Mouse (Mus musculus) heart, embryonic 12.5 days (tissue): ENCODE results near the gene Gm20498. TPM values are rescaled to one million over a fixed set of nuclear protein-coding genes. Genes with fewer than 3 reads are reported as not detected.
"Not testable (repeated sequence)": the region's sequence is repeated elsewhere in the genome, so short reads cannot be mapped to it uniquely, and the experiment has no call there.

Experiments used
- ATAC-seq: fragments of 200-750 bp; cut with Nextera tagmentation; 2 replicates; pipeline ENCODE4 v1.8.0; 2017; ENCODE audit warnings: moderate TSS enrichment, moderate library complexity; ENCODE audit not compliant: insufficient number of reproducible peaks, low FRiP score
- H3K27ac ChIP-seq: fragments of 300-500 bp; sonication (generic); 2 replicates; pipeline ENCODE4 v1.5.1; 2016; ENCODE audit warnings: mild to moderate bottlenecking, moderate library complexity; ENCODE audit not compliant: poor library complexity, severe bottlenecking
- H3K27me3 ChIP-seq: fragments of 300-500 bp; sonication (generic); replicated peaks from 2 replicates; pipeline ENCODE4 v1.6.1; 2016; ENCODE audit warnings: mild to moderate bottlenecking, moderate library complexity
- H3K36me3 ChIP-seq: fragments of 300-500 bp; sonication (generic); 2 replicates; pipeline ENCODE4 v1.6.1; 2016; ENCODE audit warnings: mild to moderate bottlenecking, moderate library complexity
- H3K4me1 ChIP-seq: fragments of 300-500 bp; sonication (generic); replicated peaks from 2 replicates; pipeline ENCODE4 v1.6.1; 2016; ENCODE audit warnings: mild to moderate bottlenecking
- H3K4me2 ChIP-seq: fragments of 300-500 bp; sonication (generic); 2 replicates; pipeline ENCODE4 v1.6.1; 2016; ENCODE audit warnings: mild to moderate bottlenecking, moderate library complexity
- H3K4me3 ChIP-seq: fragments of 300-500 bp; sonication (generic); 2 replicates; pipeline ENCODE4 v1.5.1; 2016; ENCODE audit warnings: mild to moderate bottlenecking
- H3K9ac ChIP-seq: fragments of 300-500 bp; sonication (generic); 2 replicates; pipeline ENCODE4 v1.6.1; 2016; ENCODE audit warnings: mild to moderate bottlenecking, moderate library complexity
- H3K9me3 ChIP-seq: fragments of 300-500 bp; sonication (generic); replicated peaks from 2 replicates; pipeline ENCODE4 v1.6.1; 2016; ENCODE audit warnings: mild to moderate bottlenecking, moderate library complexity
- WGBS: fragments of 180-500 bp; shearing (Covaris S2); methylation state at CpG from one replicate; pipeline ENCODE4 v1.1.7; 2016; 5-methylcytosine and 5-hydroxymethylcytosine counted together
- polyA plus RNA-seq: library from polyadenylated mRNA; unstranded; fragments of >200 nt; fragmentation: Nextera tagmentation; extraction: Ambion mirVana; gene quantifications from 2 replicates; pipeline ENCODE4 v1.2.1, GENCODE M21; 2016

Gene Gm20498
- polyA plus RNA-seq, 1 experiment from 2014 or later, result 34.7 TPM

- Histone ChIP-seq H3K4me1 (no peaks in the 10 kb centered on the region), H3K9me3 (no peaks in the 10 kb centered on the region), H3K9ac (peak within 1 kb of the TSS; percentile 77), H3K27me3 (no peaks in the 10 kb centered on the region), H3K36me3 (no peaks in the 10 kb centered on the region), H3K4me2 (peak within 1 kb of the TSS; percentile 73), H3K4me3 (peak within 1 kb of the TSS; percentile 75), H3K27ac (peak within 1 kb of the TSS; percentile 92)
- under 1% methylated on average over 31 of the region's 31 CpGs for WGBS
- ATAC-seq, result peak; percentile 96
These were observed 47.9 kb downstream of the Gm20498 start, which contains the start of gene Cox16 for GRCm38 (mm10) chr12:81484727-81485191. Gene Cox16 (minus strand): TSS chr12:81485127.

GRCm38 (mm10) chr12:81484212-81484611, 48.5 kb downstream of the Gm20498 start:
- Histone ChIP-seq H3K9ac (no peak overlapping the region), H3K4me2 (peak overlapping the region; percentile 73), H3K36me3 (no peaks in the 10 kb centered on the region), H3K27me3 (no peaks in the 10 kb centered on the region), H3K4me3 (peak overlapping the region; percentile 75), H3K9me3 (no peaks in the 10 kb centered on the region), H3K4me1 (no peaks in the 10 kb centered on the region), H3K27ac (peak overlapping the region; percentile 92; the same call in 1 of the 2 replicates)
- ATAC-seq, result no peak
- WGBS, result 1% methylated on average over 7 of the region's 7 CpGs

DNA sequence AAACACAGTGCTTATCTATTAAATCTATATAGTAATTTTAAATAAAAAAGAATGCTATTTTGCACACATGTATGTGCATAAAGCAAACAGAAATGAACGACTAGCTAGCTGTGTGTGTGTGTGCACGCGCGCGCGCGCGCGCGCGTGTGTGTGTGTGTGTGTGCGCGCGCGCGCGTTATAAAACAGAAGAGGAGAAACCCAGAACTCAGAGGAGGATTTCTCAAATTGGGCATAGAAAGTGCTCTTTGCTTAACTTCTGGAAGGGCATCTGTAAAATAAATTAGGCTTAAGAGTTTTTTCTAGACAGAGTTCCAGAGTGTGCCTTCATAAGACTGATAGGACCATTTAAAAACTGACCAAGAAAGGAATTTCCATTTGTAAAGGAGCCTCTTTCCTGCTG, 49.0 kb downstream of the Gm20498 start:
- ATAC-seq, result no peak
- peak overlapping the region; percentile 36; the same call in 1 of the 2 replicates for H3K9ac ChIP-seq
- no peak overlapping the region for H3K27ac ChIP-seq
- 34% methylated on average over 17 of the region's 17 CpGs for WGBS
- H3K36me3 ChIP-seq, result no peaks in the 10 kb centered on the region
- no peaks in the 10 kb centered on the region for H3K9me3 ChIP-seq
- H3K4me3 ChIP-seq, result peak overlapping the region; percentile 46
- no peaks in the 10 kb centered on the region for H3K4me1 ChIP-seq
- H3K4me2 ChIP-seq, result peak overlapping the region; percentile 73
- H3K27me3 ChIP-seq, result no peaks in the 10 kb centered on the region

- H3K9ac ChIP-seq, H3K4me2 ChIP-seq, H3K4me3 ChIP-seq, H3K27me3 ChIP-seq, H3K4me1 ChIP-seq, ATAC-seq, H3K27ac ChIP-seq: not testable (repeated sequence)
- peaks cover 13% of the 10 kb centered on the region; the same call in 1 of the 2 replicates for H3K36me3 ChIP-seq
- WGBS, result 90% methylated on average over 7 of the region's 7 CpGs
- H3K9me3 ChIP-seq, result peaks cover 20% of the 10 kb centered on the region
These were observed 73.7 kb downstream of the Gm20498 start for GRCm38 (mm10) chr12:81459051-81459450.

DNA sequence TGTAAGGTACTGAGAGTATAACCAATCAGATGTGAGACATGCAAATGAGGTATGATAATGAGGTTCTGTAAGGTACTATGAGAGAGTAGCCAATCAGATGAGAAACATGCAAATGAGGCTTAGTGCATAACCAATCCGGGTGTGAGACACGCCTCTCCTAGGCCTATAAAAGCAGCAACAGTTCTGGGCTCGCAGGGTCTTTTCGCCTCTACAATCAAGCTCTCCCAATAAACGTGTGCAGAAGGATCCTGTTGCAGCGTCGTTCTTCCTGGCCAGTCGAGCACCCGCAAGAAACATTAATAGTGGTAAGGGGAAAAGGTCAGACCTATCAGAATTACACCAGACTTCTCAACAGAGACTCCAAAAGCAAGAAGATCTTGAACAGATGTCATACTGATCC, 93.7 kb downstream of the Gm20498 start:
- not testable (repeated sequence) for H3K4me3 ChIP-seq, H3K27ac ChIP-seq, H3K4me2 ChIP-seq, H3K36me3 ChIP-seq, H3K9me3 ChIP-seq, H3K9ac ChIP-seq, H3K27me3 ChIP-seq, H3K4me1 ChIP-seq, ATAC-seq
- WGBS, result 92% methylated on average over 9 of the region's 9 CpGs

DNA sequence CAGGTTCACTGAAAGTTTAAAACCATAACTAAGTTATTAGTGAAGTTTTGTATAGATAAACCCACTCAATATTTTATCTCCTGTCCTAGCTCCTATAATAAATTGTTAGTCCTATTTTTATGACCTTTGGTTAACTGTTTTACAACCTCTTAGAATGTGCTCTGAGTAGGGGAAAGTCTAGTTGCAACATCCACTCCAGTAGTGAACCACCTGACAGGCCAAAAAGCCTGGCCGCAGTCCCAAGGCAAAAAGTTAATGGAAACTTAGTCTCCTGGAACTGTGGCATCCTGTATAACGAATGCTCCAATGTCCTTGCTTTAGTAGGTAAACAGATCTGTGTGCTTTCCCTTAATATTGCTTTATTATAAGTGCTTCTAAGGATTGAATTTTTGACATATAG, 97.9 kb downstream of the Gm20498 start:
- not testable (repeated sequence) for H3K9ac ChIP-seq, ATAC-seq, H3K4me1 ChIP-seq, H3K4me2 ChIP-seq, H3K9me3 ChIP-seq, H3K27me3 ChIP-seq, H3K4me3 ChIP-seq, H3K27ac ChIP-seq
- 94% methylated on average over 2 of the region's 2 CpGs for WGBS
- H3K36me3 ChIP-seq, result peaks cover 11% of the 10 kb centered on the region

- Histone ChIP-seq H3K27me3 (no peaks in the 10 kb centered on the region), H3K4me1 (no peaks in the 10 kb centered on the region), H3K4me2 (no peak within 1 kb of the TSS), H3K9ac (no peak within 1 kb of the TSS), H3K27ac (no peak within 1 kb of the TSS), H3K4me3 (no peak within 1 kb of the TSS), H3K36me3 (peaks cover 15% of the 10 kb centered on the region), H3K9me3 (peaks cover 22% of the 10 kb centered on the region)
- ATAC-seq, result no peak
- WGBS, result 83% methylated on average over 1 of the region's 1 CpGs
These were observed 110.9 kb downstream of the Gm20498 start, which contains the start of gene Adam4 for GRCm38 (mm10) chr12:81421846-81422245. Gene Adam4 (minus strand): TSS chr12:81421946.

GRCm38 (mm10) chr12:81413211-81413610, 119.5 kb downstream of the Gm20498 start:
- H3K4me3 ChIP-seq, result no peak overlapping the region
- no peak for ATAC-seq

GRCm38 (mm10) chr12:81408966-81409365, 123.7 kb downstream of the Gm20498 start:
- WGBS, result 82% methylated on average over 3 of the region's 3 CpGs
- no peak for ATAC-seq
- H3K27ac ChIP-seq, result no peak overlapping the region
- H3K4me1 ChIP-seq, result no peaks in the 10 kb centered on the region
- H3K4me2 ChIP-seq, result no peak overlapping the region
- H3K36me3 ChIP-seq, result no peaks in the 10 kb centered on the region
- H3K9me3 ChIP-seq, result no peaks in the 10 kb centered on the region
- H3K4me3 ChIP-seq, result no peak overlapping the region
- H3K9ac ChIP-seq, result no peak overlapping the region
- no peaks in the 10 kb centered on the region for H3K27me3 ChIP-seq

More at GRCm38 (mm10) chr12:81413211-81413610, 119.5 kb downstream of the Gm20498 start:
- 72% methylated on average over 3 of the region's 3 CpGs for WGBS
- Histone ChIP-seq H3K27me3 (no peaks in the 10 kb centered on the region), H3K9ac (no peak overlapping the region), H3K4me2 (no peak overlapping the region), H3K36me3 (no peaks in the 10 kb centered on the region), H3K27ac (no peak overlapping the region), H3K4me1 (no peaks in the 10 kb centered on the region), H3K9me3 (no peaks in the 10 kb centered on the region)

DNA sequence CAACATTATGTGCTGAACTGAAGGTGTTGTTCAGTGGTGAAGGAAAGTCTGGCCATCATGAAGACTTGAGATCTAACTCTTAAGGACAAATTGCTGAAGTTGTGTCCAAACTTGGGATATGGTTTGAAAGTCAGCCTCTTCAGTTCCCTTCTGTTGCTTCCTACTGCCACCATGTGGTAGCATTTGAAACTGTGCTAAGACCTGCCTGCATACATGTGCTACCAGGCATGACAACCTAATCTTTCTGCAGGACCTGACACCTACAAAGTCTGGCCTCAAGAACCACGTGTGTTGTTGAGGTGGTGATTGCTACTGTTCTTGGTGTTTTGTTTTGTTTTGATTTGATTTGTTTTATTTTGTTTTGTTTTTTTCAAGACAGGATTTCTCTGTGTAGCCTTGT, 130.5 kb downstream of the Gm20498 start:
- WGBS, result 18% methylated on average over 1 of the region's 1 CpGs
- ATAC-seq, result no peak
- H3K36me3 ChIP-seq, result no peaks in the 10 kb centered on the region

GRCm38 (mm10) chr12:81379364-81379763, 153.3 kb downstream of the Gm20498 start, which contains the start of gene Gm4787:
Gene Gm4787 (minus strand): TSS chr12:81379464.
- not testable (repeated sequence) for H3K36me3 ChIP-seq, H3K9me3 ChIP-seq, ATAC-seq, H3K27me3 ChIP-seq, H3K4me3 ChIP-seq, H3K4me1 ChIP-seq, H3K27ac ChIP-seq, H3K9ac ChIP-seq, H3K4me2 ChIP-seq
- 88% methylated on average over 1 of the region's 1 CpGs for WGBS

More for the DNA sequence above, 130.5 kb downstream of the Gm20498 start:
- no peaks in the 10 kb centered on the region for H3K4me1 ChIP-seq
- H3K4me3 ChIP-seq, result no peak overlapping the region
- no peaks in the 10 kb centered on the region for H3K9me3 ChIP-seq
- H3K27me3 ChIP-seq, result no peaks in the 10 kb centered on the region
- H3K4me2 ChIP-seq, result no peak overlapping the region
- H3K9ac ChIP-seq, result no peak overlapping the region
- H3K27ac ChIP-seq, result no peak overlapping the region

- Histone ChIP-seq H3K27me3 (peaks cover 42% of the 10 kb centered on the region), H3K4me2 (peak overlapping the region; percentile 90; the same call in 1 of the 2 replicates), H3K27ac (no peak overlapping the region), H3K36me3 (no peaks in the 10 kb centered on the region), H3K9ac (no peak overlapping the region), H3K9me3 (no peaks in the 10 kb centered on the region), H3K4me3 (no peak overlapping the region), H3K4me1 (0 out of 2 replicates have a peak, but pooled peaks cover 14% of the 10 kb centered on the region)
- 59% methylated on average over 5 of the region's 5 CpGs for WGBS
- ATAC-seq, result no peak
These were observed 198.9 kb downstream of the Gm20498 start for GRCm38 (mm10) chr12:81333841-81334240.
